Mouse (Mus musculus) gastrocnemius, adult 2 months (tissue): ENCODE measurements around the gene Bach2. TPM values are rescaled to one million over a fixed set of nuclear protein-coding genes. Genes with fewer than 3 reads are reported as not detected.

Experiments used
- DNase-seq: peaks from one replicate; pipeline ENCODE4 v3.0.0; 2022
- H3K27ac ChIP-seq: fragments of 200-600 bp; 2 replicates; pipeline ENCODE4 v1.8.1; 2022; ENCODE audit warnings: mild to moderate bottlenecking
- H3K4me3 ChIP-seq: fragments of 200-600 bp; 2 replicates; pipeline ENCODE4 v1.8.1; 2022; ENCODE audit warnings: mild to moderate bottlenecking, moderate library complexity
- CTCF ChIP-seq: fragments of 200-600 bp; IDR thresholded peaks from 2 replicates; pipeline ENCODE4 v1.8.1; 2022; ENCODE audit warnings: antibody characterized with exemption, mild to moderate bottlenecking, moderate library complexity
- intact Hi-C: fragments of 180-260 bp; cut with DNase I; formaldehyde crosslinking; loops from one replicate; pipeline ENCODE4 v1.15.1; 2025
- total RNA-seq, 2 experiments: library from RNA; stranded (reverse); gene quantifications; 2 replicates each; pipeline ENCODE4 v1.2.3; 2021

Gene Bach2
- total RNA-seq, 2 experiments from 2014 or later, result 2.3 to 4.3 TPM

- Histone ChIP-seq H3K27ac (peak overlapping the region; percentile 61; the same call in 1 of the 2 replicates), H3K4me3 (no peak overlapping the region)
- TF ChIP-seq CTCF, result no peak
- no peak for DNase-seq
- intact Hi-C loops, result no loop called here
These were observed 68.6 kb downstream of the Bach2 start for GRCm38 (mm10) chr4:32307215-32307614.

- DNase-seq, result no peak
- TF ChIP-seq CTCF, result no peak
- Histone ChIP-seq H3K4me3 (no peak overlapping the region), H3K27ac (no peak overlapping the region)
- intact Hi-C loops, result no loop called here
These were observed 73.8 kb downstream of the Bach2 start for GRCm38 (mm10) chr4:32312171-32312946.

- no peak for DNase-seq
- H3K27ac ChIP-seq, result no peak overlapping the region
- H3K4me3 ChIP-seq, result no peak overlapping the region
- no peak for TF ChIP-seq CTCF
- intact Hi-C loops, result no loop called here
These were observed 76.3 kb downstream of the Bach2 start for GRCm38 (mm10) chr4:32314919-32315318.

- intact Hi-C loops, result no loop called here
These were observed 80.0 kb downstream of the Bach2 start for GRCm38 (mm10) chr4:32318608-32319007.

DNA sequence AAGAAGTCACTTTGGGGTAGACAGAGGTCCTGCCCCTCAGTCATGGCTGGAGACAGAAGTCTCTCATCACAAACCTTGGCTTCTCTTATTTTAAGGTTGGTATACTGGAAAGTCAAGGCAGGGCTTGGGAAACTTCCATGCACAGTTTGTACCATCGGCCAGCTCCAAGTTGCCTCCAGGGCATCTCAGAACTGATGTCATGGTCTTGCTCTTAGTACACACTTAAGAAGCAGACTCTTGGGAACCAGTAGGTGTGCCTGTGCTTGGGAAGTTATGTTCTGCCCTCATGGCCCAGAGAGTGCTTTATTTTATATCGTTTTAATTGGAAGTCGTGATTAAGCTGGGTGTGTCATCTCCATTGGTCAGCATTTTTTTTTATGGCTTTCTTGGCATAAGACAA lies 80.7 kb downstream of the Bach2 start:
- intact Hi-C loops, result no loop called here
- DNase-seq, result no peak
- H3K4me3 ChIP-seq, result no peak overlapping the region
- TF ChIP-seq CTCF, result no peak
- H3K27ac ChIP-seq, result no peak overlapping the region

More at GRCm38 (mm10) chr4:32318608-32319007, 80.0 kb downstream of the Bach2 start:
- DNase-seq, result no peak
- no peak overlapping the region for H3K27ac ChIP-seq
- TF ChIP-seq CTCF, result no peak
- H3K4me3 ChIP-seq, result no peak overlapping the region

- intact Hi-C loops, result no loop called here
- H3K27ac ChIP-seq, result no peak overlapping the region
- H3K4me3 ChIP-seq, result no peak overlapping the region
- TF ChIP-seq CTCF, result no peak
- no peak for DNase-seq
These were observed 81.4 kb downstream of the Bach2 start for GRCm38 (mm10) chr4:32320039-32320438.

GRCm38 (mm10) chr4:32324111-32324510 lies 85.5 kb downstream of the Bach2 start:
- H3K27ac ChIP-seq, result no peak overlapping the region
- H3K4me3 ChIP-seq, result no peak overlapping the region
- intact Hi-C loops, result no loop called here
- DNase-seq, result no peak
- TF ChIP-seq CTCF, result no peak

GRCm38 (mm10) chr4:32324967-32325366 lies 86.4 kb downstream of the Bach2 start:
- intact Hi-C loops, result no loop called here
- DNase-seq, result no peak
- Histone ChIP-seq H3K4me3 (no peak overlapping the region), H3K27ac (no peak overlapping the region)
- no peak for TF ChIP-seq CTCF

DNA sequence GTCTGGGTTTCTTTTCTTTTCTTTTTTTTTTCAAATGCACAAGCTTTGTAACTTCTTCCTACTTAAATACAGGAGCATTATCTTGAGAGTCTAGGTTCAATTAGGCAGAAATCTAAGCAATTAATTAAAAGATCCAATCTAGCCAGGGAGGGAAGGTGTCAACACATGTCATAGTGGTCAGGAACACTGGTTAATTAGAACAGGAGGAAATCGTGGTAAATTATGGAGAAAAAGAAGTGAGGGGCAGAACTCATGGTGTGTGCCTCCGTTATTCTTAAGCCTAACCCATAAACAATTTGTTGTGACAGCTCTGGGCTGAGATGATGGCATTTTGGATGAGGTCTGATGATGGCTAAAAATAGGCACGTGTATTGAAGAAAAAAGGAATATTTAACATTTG lies 87.0 kb downstream of the Bach2 start:
- DNase-seq, result no peak
- intact Hi-C loops, result no loop called here
- Histone ChIP-seq H3K27ac (no peak overlapping the region), H3K4me3 (no peak overlapping the region)
- TF ChIP-seq CTCF, result no peak

DNA sequence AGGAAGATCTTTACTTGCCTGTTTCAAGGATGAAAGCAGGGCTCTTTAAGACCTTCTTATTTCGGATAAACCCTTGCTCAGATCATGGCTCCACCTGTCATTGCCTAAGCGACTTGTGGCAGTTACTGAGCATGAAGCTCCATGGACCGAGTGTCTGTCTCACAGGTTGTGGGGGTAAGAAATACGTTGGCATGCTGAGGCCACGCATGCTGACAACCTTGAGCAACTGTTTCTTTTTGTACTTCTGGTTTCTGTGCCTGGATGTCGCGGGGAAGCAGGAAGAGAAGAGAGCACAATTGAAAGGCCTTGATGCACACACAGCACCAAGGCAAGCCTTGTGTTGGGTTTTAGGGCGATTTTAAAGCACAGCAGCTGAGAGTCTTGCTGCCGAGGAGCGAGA lies 87.7 kb downstream of the Bach2 start:
- intact Hi-C loops, result no loop called here
- no peak for TF ChIP-seq CTCF
- no peak overlapping the region for H3K4me3 ChIP-seq
- no peak for DNase-seq
- no peak overlapping the region for H3K27ac ChIP-seq

- DNase-seq, result no peak
- TF ChIP-seq CTCF, result no peak
- no peak overlapping the region for H3K4me3 ChIP-seq
- intact Hi-C loops, result no loop called here
- no peak overlapping the region for H3K27ac ChIP-seq
These were observed 88.3 kb downstream of the Bach2 start for GRCm38 (mm10) chr4:32326860-32327259.

GRCm38 (mm10) chr4:32327626-32328025 lies 89.0 kb downstream of the Bach2 start:
- intact Hi-C loops, result no loop called here
- no peak overlapping the region for H3K27ac ChIP-seq
- no peak for TF ChIP-seq CTCF
- no peak for DNase-seq
- no peak overlapping the region for H3K4me3 ChIP-seq

DNA sequence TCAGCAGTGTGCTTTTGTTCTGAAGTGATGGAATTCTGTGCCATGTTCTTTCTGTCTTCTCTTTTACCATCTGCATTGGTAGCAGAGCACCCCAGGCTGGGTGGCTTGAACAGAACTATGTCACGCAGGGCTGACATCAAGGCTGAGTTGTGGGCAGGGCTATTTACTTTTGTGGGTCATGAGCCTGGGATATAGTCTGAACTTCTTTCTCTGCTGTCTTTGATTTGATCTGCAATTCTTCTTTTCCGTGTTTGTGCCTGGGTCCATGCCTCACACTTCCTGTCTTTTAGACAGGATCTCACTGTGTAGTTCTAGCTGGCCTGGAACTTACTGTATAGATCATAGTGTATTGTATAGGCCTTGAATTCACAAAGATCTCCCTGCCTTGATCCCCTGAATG lies 90.0 kb downstream of the Bach2 start:
- H3K4me3 ChIP-seq, result no peak overlapping the region
- H3K27ac ChIP-seq, result no peak overlapping the region
- no peak for TF ChIP-seq CTCF
- intact Hi-C loops, result no loop called here
- DNase-seq, result no peak
